Mouse (Mus musculus) kidney, adult 2 months (tissue): ENCODE results near the gene March1.

Experiments used
- CTCF ChIP-seq: fragments of 200-500 bp; conservative IDR thresholded peaks from 2 replicates; pipeline ENCODE4 v1.5.1; 2011; ENCODE audit warnings: low read depth, mild to moderate bottlenecking, control low read depth, low read length, moderate library complexity, mixed read lengths; ENCODE audit not compliant: insufficient read depth, insufficient read length
- POLR2A ChIP-seq: fragments of 200-500 bp; IDR thresholded peaks from one replicate; pipeline ENCODE4 v1.6.1; 2011; ENCODE audit warnings: low read depth, low read length, control low read depth

DNA sequence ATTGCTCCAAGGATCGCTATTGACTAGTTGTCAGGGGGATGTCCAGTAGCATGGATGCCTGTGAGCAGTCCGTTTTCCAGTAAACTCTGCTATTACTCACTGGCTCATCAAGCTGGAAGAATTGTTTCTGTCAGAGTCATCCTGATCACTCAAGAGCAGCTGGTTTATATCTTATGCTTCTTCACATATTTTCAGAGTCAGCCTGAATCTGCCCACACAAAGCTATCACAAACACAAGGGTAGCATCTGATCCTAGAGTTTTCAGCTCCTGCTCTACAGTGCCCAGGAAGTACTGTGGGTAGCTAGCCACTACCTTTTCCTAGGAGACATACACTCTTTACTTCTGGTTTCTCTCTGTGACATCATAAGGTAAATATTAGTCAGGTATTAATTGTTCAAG lies 405.1 kb downstream of the March1 start:
- TF ChIP-seq CTCF (no peak), POLR2A (no peak)
